Mouse (Mus musculus): ENCODE results near the gene Cog5.

GRCm38 (mm10) chr12:31854039-31854438, 199.4 kb downstream of the Cog5 start:
- TF ChIP-seq MAFK (IDR thresholded peaks at IDR 0.05; ENCODE audit: borderline replicate concordance, low read depth, low read length) = no peak
- no peak for TF ChIP-seq USF1 (IDR thresholded peaks at IDR 0.05; ENCODE audit: low read depth, low read length)
- TF ChIP-seq CHD1 (IDR thresholded peaks at IDR 0.05; ENCODE audit: low read depth, low read length) = no peak
- TF ChIP-seq HCFC1 (IDR thresholded peaks at IDR 0.05; ENCODE audit: low read depth, low read length) = no peak
- no peak for TF ChIP-seq TCF12 (IDR thresholded peaks at IDR 0.05; ENCODE audit: low read depth, low read length)
- no peak for TF ChIP-seq POLR2AphosphoS2 (IDR thresholded peaks at IDR 0.05; ENCODE audit: low read length)
- TF ChIP-seq EP300 (IDR thresholded peaks at IDR 0.05; ENCODE audit: low read depth in 1 of 2, low read length in 2 of 2) = peak in 1 of 2 experiments; percentile 26; a peak in 1 of 4 replicates
- no peak for TF ChIP-seq POLR2A (IDR thresholded peaks at IDR 0.05; ENCODE audit: control insufficient read depth in 1 of 2, insufficient read depth in 1 of 2, low read depth in 1 of 2, low read length in 2 of 2, poor library complexity in 1 of 2)
- TF ChIP-seq ZMIZ1 (IDR thresholded peaks at IDR 0.05; ENCODE audit: low read depth, low read length) = no peak
- no peak for TF ChIP-seq UBTF (IDR thresholded peaks at IDR 0.05; ENCODE audit: borderline replicate concordance, insufficient read depth, low read depth, low read length)
- no peak for TF ChIP-seq CTCF (IDR thresholded peaks at IDR 0.05 in 2 of 3, conservative IDR thresholded peaks at IDR 0.05 in 1 of 3; ENCODE audit: control insufficient read depth in 1 of 3, insufficient read depth in 1 of 3, low read depth in 2 of 3, low read length in 3 of 3, poor library complexity in 1 of 3, severe bottlenecking in 1 of 3)
